Mouse (Mus musculus): ENCODE data around the gene Babam1.

- TF ChIP-seq POLR2A (IDR thresholded peaks at IDR 0.05; ENCODE audit: control insufficient read depth, low read depth, low read length) (no peak), CTCF (IDR thresholded peaks at IDR 0.05; ENCODE audit: control insufficient read depth, insufficient read depth, insufficient replicate concordance, low read depth, low read length) (no peak)
Observed at GRCm38 (mm10) chr8:71411535-71412273, 15.0 kb downstream of the Babam1 start.
